Mouse (Mus musculus) embryonic stem cell, embryonic (primary cell): ENCODE measurements around the gene Mad2l1.

Experiments
- CTCF ChIA-PET, 4 experiments: fragments of 300-600 bp in 2 of 4; fragments of 350-600 bp in 2 of 4; sonication (Branson Sonifier 250); formaldehyde crosslinking; loops; one replicate each; lab custom pipeline; 2022; ENCODE audit warnings: inconsistent platforms in 2 of 4; lab: Charles Lee
- POLR2A ChIA-PET, 4 experiments: fragments of 300-600 bp in 2 of 4; fragments of 350-600 bp in 2 of 4; sonication (Branson Sonifier 250); formaldehyde crosslinking; loops; one replicate each; lab custom pipeline; 2022; ENCODE audit warnings: antibody characterized with exemption in 4 of 4, inconsistent platforms in 1 of 4; lab: Charles Lee

The Mad2l1 gene

GRCm38 (mm10) chr6:66535028-66535862 is at the start of gene Mad2l1:
TSS of gene Mad2l1 (plus strand) at chr6:66535390.
- CTCF ChIA-PET = interaction anchor here in 3 of 4 experiments (0.5 to 0.7 kb wide), 6 partner anchors 17 to 1415 kb away, joined by 4 to 25 read pairs (median 6); no protein-coding TSS in a partner anchor
- POLR2A ChIA-PET = interaction anchor here in 3 of 4 experiments (0.5 to 2.4 kb wide), 33 partner anchors 8 to 1802 kb away, joined by 3 to 15 read pairs (median 3); partner anchors contain the start of genes Gadd45a (in 2 of the 3), Hpgds (in 1 of the 3), Ndnf (in 1 of the 3) and Prdm5 (in 1 of the 3)

DNA sequence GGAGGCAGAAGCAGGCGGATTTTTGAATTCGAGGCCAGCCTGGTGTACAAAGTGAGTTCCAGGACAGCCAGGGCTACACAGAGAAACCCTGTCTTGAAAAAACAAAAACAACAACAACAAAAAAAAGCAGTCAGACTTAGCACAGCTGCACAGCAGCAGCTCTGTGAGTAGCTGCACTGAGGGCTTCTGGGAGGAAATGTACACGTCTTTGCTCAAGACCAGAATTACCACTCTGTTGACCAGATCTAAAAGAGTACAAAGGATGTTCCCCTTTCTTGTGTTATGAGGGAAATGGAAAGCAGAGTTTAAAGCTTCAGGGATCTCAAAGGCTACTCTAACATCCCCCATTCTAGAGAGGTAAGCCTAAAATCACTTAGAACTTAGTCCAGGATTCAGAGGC is 41.5 kb upstream of the Mad2l1 start:
- ChIA-PET POLR2A (no interaction called here), CTCF (no interaction called here)

GRCm38 (mm10) chr6:66516368-66516767 is 18.8 kb upstream of the Mad2l1 start:
- CTCF ChIA-PET = no interaction called here

GRCm38 (mm10) chr6:66528386-66528785 is 6.8 kb upstream of the Mad2l1 start:
- ChIA-PET CTCF (no interaction called here), POLR2A (interaction anchor here in 2 of 4 experiments (0.7 to 1.3 kb wide), 3 partner anchors 9 to 1011 kb away, joined by 3 read pairs; no protein-coding TSS in a partner anchor)

More at GRCm38 (mm10) chr6:66516368-66516767, 18.8 kb upstream of the Mad2l1 start:
- POLR2A ChIA-PET = no interaction called here

GRCm38 (mm10) chr6:66533241-66533640 is 1.9 kb upstream of the Mad2l1 start:
- ChIA-PET CTCF (no interaction called here), POLR2A (no interaction called here)

GRCm38 (mm10) chr6:66534366-66534941 is 736 bp upstream of the Mad2l1 start:
- POLR2A ChIA-PET = interaction anchor here in 3 of 4 experiments (0.6 to 2.4 kb wide), 18 partner anchors 9 to 1510 kb away, joined by 3 to 15 read pairs (median 3); partner anchors contain the start of gene Gadd45a (in 2 of the 3)
- CTCF ChIA-PET = interaction anchor here in 3 of 4 experiments (0.6 to 0.7 kb wide), 6 partner anchors 17 to 1415 kb away, joined by 4 to 25 read pairs (median 6); no protein-coding TSS in a partner anchor

GRCm38 (mm10) chr6:66535966-66536365 is 776 bp downstream of the Mad2l1 start:
- POLR2A ChIA-PET = interaction anchor here in 3 of 4 experiments (0.8 to 2.4 kb wide), 19 partner anchors 8 to 770 kb away, joined by 3 to 8 read pairs (median 4); partner anchors contain the start of genes Gadd45a (in 1 of the 3) and Prdm5 (in 1 of the 3)

DNA sequence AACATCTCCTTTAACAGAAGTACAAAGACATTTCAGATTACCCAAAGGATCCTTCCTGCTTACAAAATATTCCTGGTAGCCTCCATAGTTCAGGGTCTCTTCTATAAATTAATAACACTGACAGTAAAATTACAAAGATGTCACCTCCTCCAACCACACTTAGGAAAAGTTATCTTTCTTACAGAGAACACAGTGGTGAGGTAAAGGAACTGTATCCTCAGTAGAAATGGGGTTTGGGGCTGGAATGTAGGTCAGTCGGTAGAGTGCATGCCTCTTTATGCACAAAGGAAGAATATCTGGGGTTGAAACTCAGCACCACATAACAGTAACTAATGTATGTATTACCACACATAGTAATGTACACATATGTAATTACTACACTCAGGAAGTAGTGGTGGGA is 24.8 kb downstream of the Mad2l1 start, which contains the start of gene Vmn1r32:
Gene Vmn1r32 (minus strand): TSS at position 101 of the 400 bp plus-strand sequence.
- CTCF ChIA-PET = no interaction called here
- POLR2A ChIA-PET = no interaction called here

More at GRCm38 (mm10) chr6:66535966-66536365, 776 bp downstream of the Mad2l1 start:
- CTCF ChIA-PET = no interaction called here

DNA sequence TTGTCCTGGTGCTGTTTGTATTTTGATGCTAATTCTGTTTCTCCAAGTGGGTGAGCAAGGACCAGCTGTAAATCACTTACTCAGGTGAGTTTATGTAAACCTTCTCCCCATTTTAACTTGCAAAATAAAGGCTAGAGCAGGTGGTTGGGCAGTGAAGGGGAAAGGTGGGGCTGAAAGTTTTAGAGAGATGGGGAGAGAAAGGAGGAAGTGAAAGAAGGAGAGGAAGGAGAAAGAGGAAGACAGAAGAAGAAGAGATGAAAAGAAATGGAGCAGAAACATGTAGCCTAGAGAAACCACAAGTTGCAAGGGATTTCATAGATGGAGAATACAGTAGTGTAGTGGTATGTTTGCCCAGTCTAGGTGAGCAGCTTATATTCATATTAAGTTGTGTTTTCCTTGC is 60.6 kb downstream of the Mad2l1 start:
- ChIA-PET POLR2A (no interaction called here), CTCF (no interaction called here)
